Mouse (Mus musculus): Measurements from ENCODE around the gene Rab7b.

DNA sequence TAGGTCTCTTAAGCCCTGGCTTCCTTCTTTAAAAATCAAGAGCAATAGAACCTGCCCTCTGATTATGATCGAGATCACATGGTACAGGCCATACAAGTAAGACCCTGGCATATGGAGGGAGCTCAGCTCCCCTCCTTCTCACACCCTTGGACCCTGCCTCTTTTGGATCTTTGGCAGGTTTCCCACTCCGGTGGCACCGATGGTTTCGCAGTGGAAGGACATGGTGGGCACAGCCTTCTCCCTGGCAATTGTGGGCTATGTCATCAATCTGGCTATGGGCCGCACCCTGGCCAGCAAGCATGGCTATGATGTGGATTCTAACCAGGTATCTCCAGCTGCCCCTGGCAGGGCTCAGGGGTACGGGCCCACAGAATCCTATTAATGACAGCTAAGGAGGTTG lies 68.7 kb downstream of the Rab7b start:
- TF ChIP-seq POLR2A (IDR thresholded peaks at IDR 0.05; ENCODE audit: borderline replicate concordance, control insufficient read depth, low read depth, low read length) (no peak), CTCF (IDR thresholded peaks at IDR 0.05; ENCODE audit: control insufficient read depth, insufficient read depth, low read length) (no peak)
